Mouse (Mus musculus): Measurements from ENCODE around the gene Slc35a5. TPM values are rescaled to one million over a fixed set of nuclear protein-coding genes. Genes with fewer than 3 reads are reported as not detected.

The Slc35a5 gene
- polyA plus RNA-seq, 1 experiment from 2014 or later = 14.9 TPM

Other genes starting within 250 kb of the Slc35a5 start
- gene Cd200r3, start 215.0 kb downstream of the Slc35a5 start, polyA plus RNA-seq (2015; fragmentation: Nextera tagmentation; extraction: Ambion mirVana) = 3.6 and 4.1 TPM in 2 replicates
- gene Ccdc80, start 65.3 kb downstream of the Slc35a5 start, polyA plus RNA-seq (2015; fragmentation: Nextera tagmentation; extraction: Ambion mirVana) = 105 and 123 TPM in 2 replicates
- 41.6 and 42.3 TPM in 2 replicates for gene Atg3, start 79 bp upstream of the Slc35a5 start, polyA plus RNA-seq (2015; fragmentation: Nextera tagmentation; extraction: Ambion mirVana)
- 0.23 and 0.35 TPM in 2 replicates for gene Btla, start 65.6 kb upstream of the Slc35a5 start, polyA plus RNA-seq (2015; fragmentation: Nextera tagmentation; extraction: Ambion mirVana)

All from limb, embryonic 15.5 days (tissue).